Mouse (Mus musculus) embryonic facial prominence, embryonic 15.5 days (tissue): Measurements from ENCODE around the gene Zfyve26. TPM values are rescaled to one million over a fixed set of nuclear protein-coding genes. Genes with fewer than 3 reads are reported as not detected.

Experiments
- ATAC-seq: fragments of 200-750 bp; cut with Nextera tagmentation; 2 replicates; pipeline ENCODE4 v1.8.0; 2017; ENCODE audit warnings: low read depth, moderate TSS enrichment; ENCODE audit not compliant: insufficient number of reproducible peaks, low FRiP score, low TSS enrichment
- H3K27ac ChIP-seq: fragments of 300-500 bp; sonication (generic); replicated peaks from 2 replicates; pipeline ENCODE4 v1.5.1; 2015; ENCODE audit warnings: mild to moderate bottlenecking, inconsistent platforms
- H3K27me3 ChIP-seq: fragments of 300-500 bp; sonication (generic); 2 replicates; pipeline ENCODE4 v1.6.1; 2015; ENCODE audit warnings: inconsistent platforms
- H3K36me3 ChIP-seq: fragments of 300-500 bp; sonication (generic); 2 replicates; pipeline ENCODE4 v1.6.1; 2015; ENCODE audit warnings: mild to moderate bottlenecking, inconsistent platforms
- H3K4me1 ChIP-seq: fragments of 300-500 bp; sonication (generic); 2 replicates; pipeline ENCODE4 v1.6.1; 2015; ENCODE audit warnings: inconsistent platforms
- H3K4me2 ChIP-seq: fragments of 300-500 bp; sonication (generic); replicated peaks from 2 replicates; pipeline ENCODE4 v1.6.1; 2015; ENCODE audit warnings: mild to moderate bottlenecking, inconsistent platforms
- H3K4me3 ChIP-seq: fragments of 300-500 bp; sonication (generic); replicated peaks from 2 replicates; pipeline ENCODE4 v1.5.1; 2015; ENCODE audit warnings: mild to moderate bottlenecking, inconsistent platforms
- H3K9ac ChIP-seq: fragments of 300-500 bp; sonication (generic); 2 replicates; pipeline ENCODE4 v1.6.1; 2015; ENCODE audit warnings: inconsistent platforms
- H3K9me3 ChIP-seq: fragments of 300-500 bp; sonication (generic); replicated peaks from 2 replicates; pipeline ENCODE4 v1.6.1; 2016; ENCODE audit warnings: inconsistent platforms
- WGBS: fragments of 180-500 bp; shearing (Covaris S2); methylation state at CpG from one replicate; pipeline ENCODE4 v1.1.7; 2015; 5-methylcytosine and 5-hydroxymethylcytosine counted together
- polyA plus RNA-seq: library from polyadenylated mRNA; unstranded; fragments of >200 nt; fragmentation: Nextera tagmentation; extraction: Ambion mirVana; gene quantifications from 2 replicates; pipeline ENCODE4 v1.2.1, GENCODE M21; 2015

Gene Zfyve26
- polyA plus RNA-seq, 1 experiment from 2014 or later = 11.6 TPM

- no peak overlapping the region for H3K27ac ChIP-seq
- H3K9ac ChIP-seq = no peak overlapping the region
- H3K27me3 ChIP-seq = no peaks in the 10 kb centered on the region
- 95% methylated on average over 2 of the region's 2 CpGs for WGBS
- H3K9me3 ChIP-seq = no peaks in the 10 kb centered on the region
- no peak for ATAC-seq
- no peak overlapping the region for H3K4me3 ChIP-seq
- no peak overlapping the region for H3K4me2 ChIP-seq
- no peaks in the 10 kb centered on the region for H3K4me1 ChIP-seq
- H3K36me3 ChIP-seq = peaks cover 74% of the 10 kb centered on the region
Measured at GRCm38 (mm10) chr12:79260154-79260553, 36.0 kb downstream of the Zfyve26 start.

GRCm38 (mm10) chr12:79254975-79255374, 41.1 kb downstream of the Zfyve26 start:
- Histone ChIP-seq H3K4me1 (no peaks in the 10 kb centered on the region), H3K4me3 (no peak overlapping the region), H3K27ac (no peak overlapping the region), H3K9me3 (no peaks in the 10 kb centered on the region), H3K4me2 (no peak overlapping the region), H3K36me3 (peaks cover 83% of the 10 kb centered on the region), H3K27me3 (no peaks in the 10 kb centered on the region), H3K9ac (no peak overlapping the region)
- no peak; the same call in 1 of the 2 replicates for ATAC-seq
- WGBS = 92% methylated on average over 10 of the region's 10 CpGs

GRCm38 (mm10) chr12:79253294-79254053, 42.6 kb downstream of the Zfyve26 start:
- no peak overlapping the region for H3K4me2 ChIP-seq
- ATAC-seq = no peak
- peaks cover 89% of the 10 kb centered on the region for H3K36me3 ChIP-seq
- no peaks in the 10 kb centered on the region for H3K27me3 ChIP-seq
- H3K9ac ChIP-seq = no peak overlapping the region
- no peaks in the 10 kb centered on the region for H3K4me1 ChIP-seq
- WGBS = 86% methylated on average over 9 of the region's 9 CpGs
- H3K9me3 ChIP-seq = no peaks in the 10 kb centered on the region
- no peak overlapping the region for H3K27ac ChIP-seq
- no peak overlapping the region for H3K4me3 ChIP-seq

- peaks cover 93% of the 10 kb centered on the region for H3K36me3 ChIP-seq
- no peak overlapping the region for H3K4me2 ChIP-seq
- H3K4me1 ChIP-seq = no peaks in the 10 kb centered on the region
- WGBS = 76% methylated on average over 3 of the region's 3 CpGs
- H3K27me3 ChIP-seq = no peaks in the 10 kb centered on the region
- H3K9me3 ChIP-seq = no peaks in the 10 kb centered on the region
- no peak for ATAC-seq
- no peak overlapping the region for H3K27ac ChIP-seq
- H3K9ac ChIP-seq = no peak overlapping the region
- no peak overlapping the region for H3K4me3 ChIP-seq
Measured at GRCm38 (mm10) chr12:79248110-79248509, 48.0 kb downstream of the Zfyve26 start.

DNA sequence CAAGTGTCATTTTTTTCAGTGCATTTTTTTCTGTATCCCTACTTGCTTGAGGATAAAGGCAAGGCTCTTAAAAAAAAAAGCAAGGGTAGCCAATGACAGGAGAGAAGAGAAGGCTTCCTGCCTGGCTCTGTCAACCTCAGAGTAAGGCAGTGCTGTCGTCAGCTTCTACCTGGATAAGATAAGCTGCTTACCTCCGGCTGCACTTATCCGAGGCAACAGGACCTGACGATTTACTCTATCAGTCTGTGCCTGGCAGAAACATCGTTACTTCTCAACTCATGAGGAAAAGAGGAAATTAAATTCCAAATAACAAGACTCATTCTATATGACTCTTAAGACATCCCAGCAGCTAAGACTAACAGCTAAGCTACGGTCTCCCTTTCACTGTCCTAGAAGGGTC, 53.2 kb downstream of the Zfyve26 start:
- ATAC-seq = no peak
- WGBS = 86% methylated on average over 6 of the region's 6 CpGs
- Histone ChIP-seq H3K9me3 (no peaks in the 10 kb centered on the region), H3K4me3 (no peak overlapping the region), H3K4me1 (no peaks in the 10 kb centered on the region), H3K36me3 (peaks cover 88% of the 10 kb centered on the region), H3K27me3 (no peaks in the 10 kb centered on the region), H3K4me2 (no peak overlapping the region), H3K27ac (no peak overlapping the region), H3K9ac (no peak overlapping the region)

DNA sequence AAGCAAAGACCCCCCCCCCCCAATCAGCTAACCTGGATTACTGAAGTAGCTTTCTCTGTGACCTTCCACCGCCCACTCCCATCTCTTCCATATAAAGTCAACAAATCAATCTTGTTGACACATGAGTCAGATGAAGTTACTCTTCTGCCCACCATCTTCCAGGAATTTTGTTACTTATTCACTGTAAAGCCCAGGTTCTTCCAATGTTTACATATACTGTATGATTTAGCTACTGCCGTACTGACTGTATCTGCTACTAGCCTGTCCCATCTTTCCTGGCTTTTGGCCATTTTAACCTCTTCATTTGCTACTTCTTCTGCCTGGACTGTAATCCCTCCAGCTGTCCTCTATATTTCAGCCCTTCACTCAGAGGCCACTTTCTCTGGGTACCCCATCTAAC, 54.1 kb downstream of the Zfyve26 start:
- Histone ChIP-seq H3K4me1 (no peaks in the 10 kb centered on the region), H3K9ac (no peak overlapping the region), H3K4me3 (no peak overlapping the region), H3K9me3 (no peaks in the 10 kb centered on the region), H3K4me2 (no peak overlapping the region), H3K27ac (no peak overlapping the region), H3K27me3 (no peaks in the 10 kb centered on the region), H3K36me3 (peaks cover 90% of the 10 kb centered on the region)
- no peak for ATAC-seq
- 85% methylated on average over 2 of the region's 2 CpGs for WGBS

GRCm38 (mm10) chr12:79235485-79236080, 60.5 kb downstream of the Zfyve26 start:
- 57% methylated on average over 11 of the region's 11 CpGs for WGBS

GRCm38 (mm10) chr12:79217511-79217910, 78.6 kb downstream of the Zfyve26 start:
- 73% methylated on average over 5 of the region's 5 CpGs for WGBS
- Histone ChIP-seq H3K4me1 (no peaks in the 10 kb centered on the region), H3K36me3 (no peaks in the 10 kb centered on the region), H3K27ac (no peak overlapping the region), H3K4me2 (no peak overlapping the region), H3K9ac (no peak overlapping the region), H3K9me3 (no peaks in the 10 kb centered on the region), H3K27me3 (no peaks in the 10 kb centered on the region), H3K4me3 (no peak overlapping the region)
- ATAC-seq = no peak

More at GRCm38 (mm10) chr12:79235485-79236080, 60.5 kb downstream of the Zfyve26 start:
- Histone ChIP-seq H3K4me3 (no peak overlapping the region), H3K36me3 (peaks cover 68% of the 10 kb centered on the region), H3K27ac (no peak overlapping the region), H3K9ac (no peak overlapping the region), H3K4me2 (no peak overlapping the region), H3K27me3 (no peaks in the 10 kb centered on the region), H3K4me1 (no peaks in the 10 kb centered on the region), H3K9me3 (no peaks in the 10 kb centered on the region)
- ATAC-seq = no peak

GRCm38 (mm10) chr12:79211447-79211846, 84.7 kb downstream of the Zfyve26 start:
- 71% methylated on average over 8 of the region's 8 CpGs for WGBS

DNA sequence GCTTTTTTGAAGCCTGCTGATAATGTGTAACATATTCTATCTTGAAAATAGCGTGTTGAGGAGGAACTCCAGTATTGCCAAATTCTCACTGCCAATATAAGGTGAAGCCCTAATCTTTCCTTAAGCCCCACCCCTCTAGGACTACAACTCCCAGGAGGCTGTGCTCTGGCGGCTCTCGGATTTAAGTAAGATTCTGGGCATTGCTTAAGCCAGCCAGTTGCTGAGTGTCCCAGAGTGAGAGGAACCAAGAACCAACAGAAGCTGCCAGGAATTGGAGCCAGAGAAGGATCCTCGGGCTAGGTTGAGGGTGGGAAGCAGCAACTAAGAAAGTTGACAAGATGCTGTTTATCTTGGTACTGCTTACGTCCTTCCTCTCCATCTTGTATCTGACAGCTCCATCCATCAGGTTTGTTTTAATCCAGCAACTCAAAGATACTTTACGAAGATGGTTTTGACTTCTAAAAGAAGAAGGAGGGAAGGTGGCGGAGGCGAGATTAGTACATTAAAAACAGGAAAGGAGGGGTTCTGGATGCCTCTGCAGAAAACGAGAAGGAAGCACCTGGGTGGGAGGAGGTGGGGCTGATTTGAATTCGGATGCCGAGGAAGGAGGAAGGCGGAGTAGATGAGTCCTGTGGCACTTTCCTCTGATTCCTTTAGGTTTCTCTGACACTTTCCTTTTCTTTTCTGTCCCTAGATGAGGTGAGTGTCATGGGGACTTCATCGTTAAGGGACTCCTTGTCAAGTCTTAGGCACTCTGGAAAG, 87.2 kb downstream of the Zfyve26 start, which contains the start of gene Rdh12:
Gene Rdh12 (plus strand): TSS at position 212 of the 762 bp plus-strand sequence.
- no peak for ATAC-seq
- H3K4me2 ChIP-seq = peak within 1 kb of the TSS; percentile 63
- H3K4me3 ChIP-seq = peak within 1 kb of the TSS; percentile 48
- H3K4me1 ChIP-seq = no peaks in the 10 kb centered on the region
- H3K27ac ChIP-seq = no peak within 1 kb of the TSS
- no peaks in the 10 kb centered on the region for H3K36me3 ChIP-seq
- 4% methylated on average over 13 of the region's 13 CpGs for WGBS
- peak within 1 kb of the TSS; percentile 29; the same call in 1 of the 2 replicates for H3K9ac ChIP-seq
- no peaks in the 10 kb centered on the region for H3K9me3 ChIP-seq
- H3K27me3 ChIP-seq = no peaks in the 10 kb centered on the region

More at GRCm38 (mm10) chr12:79211447-79211846, 84.7 kb downstream of the Zfyve26 start:
- Histone ChIP-seq H3K27me3 (no peaks in the 10 kb centered on the region), H3K9ac (no peak overlapping the region), H3K4me2 (no peak overlapping the region), H3K36me3 (no peaks in the 10 kb centered on the region), H3K9me3 (no peaks in the 10 kb centered on the region), H3K4me1 (no peaks in the 10 kb centered on the region), H3K4me3 (no peak overlapping the region), H3K27ac (no peak overlapping the region)
- ATAC-seq = no peak

DNA sequence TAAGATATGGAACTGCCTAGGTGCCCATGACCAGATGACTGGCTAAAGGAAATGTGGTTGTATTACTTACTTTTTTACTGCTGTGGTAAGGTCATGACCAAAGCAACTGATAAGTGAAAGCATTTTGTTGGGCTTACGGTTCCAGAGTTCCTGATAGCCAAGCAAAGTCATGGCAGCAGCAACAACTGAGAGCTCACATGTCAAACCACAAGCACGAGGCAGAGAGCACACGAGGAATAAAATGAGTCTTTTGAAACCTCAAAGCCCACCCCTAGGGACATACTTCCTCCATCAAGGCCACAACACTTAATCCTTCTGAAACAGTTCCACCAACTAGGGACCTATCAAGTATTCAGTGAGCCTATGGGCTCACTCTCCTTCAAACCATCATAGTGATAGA, 94.2 kb downstream of the Zfyve26 start:
- H3K36me3 ChIP-seq = no peaks in the 10 kb centered on the region
- no peaks in the 10 kb centered on the region for H3K9me3 ChIP-seq
- ATAC-seq = no peak
- no peaks in the 10 kb centered on the region for H3K4me1 ChIP-seq
- H3K9ac ChIP-seq = no peak overlapping the region
- no peak overlapping the region for H3K4me2 ChIP-seq
- WGBS = 68% methylated on average over 3 of the region's 3 CpGs
- no peak overlapping the region for H3K4me3 ChIP-seq
- H3K27me3 ChIP-seq = no peaks in the 10 kb centered on the region
- H3K27ac ChIP-seq = no peak overlapping the region
